Mouse (Mus musculus): Measurements from ENCODE around the gene Mepce. TPM values are rescaled to one million over a fixed set of nuclear protein-coding genes. Genes with fewer than 3 reads are reported as not detected.
A peak's percentile ranks its signal among the peaks of the same experiment; 100 is the strongest.

Mepce gene
- total and polyA plus RNA-seq, 3 experiments, result 58.7 to 74.2 TPM; not detected in 1

- TF ChIP-seq JUND (IDR thresholded peaks at IDR 0.05; ENCODE audit: low read depth, low read length), result no peak; the same call in 1 of the 2 replicates
- peak; percentile 53; the same call in 1 of the 2 replicates for TF ChIP-seq MYB (IDR thresholded peaks at IDR 0.05; ENCODE audit: low read depth, low read length)
- TF ChIP-seq TAL1 (IDR thresholded peaks at IDR 0.05; ENCODE audit: low read length), result peak; percentile 48
- no peak for TF ChIP-seq HCFC1 (IDR thresholded peaks at IDR 0.05; ENCODE audit: low read depth, low read length)
- TF ChIP-seq TBP (IDR thresholded peaks at IDR 0.05; ENCODE audit: low read depth, low read length), result no peak
- no peak for TF ChIP-seq GABPA (IDR thresholded peaks at IDR 0.05; ENCODE audit: low read depth, low read length)
- peak; percentile 59; the same call in 1 of the 2 replicates for TF ChIP-seq MAZ (IDR thresholded peaks at IDR 0.05; ENCODE audit: low read depth, low read length)
- no peak for TF ChIP-seq MAFK (IDR thresholded peaks at IDR 0.05; ENCODE audit: borderline replicate concordance, low read depth, low read length)
- TF ChIP-seq GATA1 (IDR thresholded peaks at IDR 0.05; ENCODE audit: low read depth, low read length), result peak; percentile 77
- no peak for TF ChIP-seq RAD21 (IDR thresholded peaks at IDR 0.05; ENCODE audit: low read depth, low read length)
- no peak for TF ChIP-seq POLR2AphosphoS2 (IDR thresholded peaks at IDR 0.05; ENCODE audit: low read length)
- TF ChIP-seq MEF2A (IDR thresholded peaks at IDR 0.05; ENCODE audit: extremely low read depth, insufficient replicate concordance, low read depth, low read length, poor library complexity, severe bottlenecking), result no peak
- peak; percentile 68 to 83 for TF ChIP-seq EP300 (IDR thresholded peaks at IDR 0.05; ENCODE audit: low read depth in 1 of 2, low read length in 2 of 2)
- TF ChIP-seq KAT2A (conservative IDR thresholded peaks at IDR 0.05; ENCODE audit: low read depth, low read length), result no peak
- no peak for TF ChIP-seq E2F4 (IDR thresholded peaks at IDR 0.05; ENCODE audit: borderline replicate concordance, low read depth, low read length)
Measured at GRCm38 (mm10) chr5:137772755-137773154, 14.7 kb downstream of the Mepce start (continued).

- Histone ChIP-seq H3K9ac (ENCODE audit: control insufficient read depth, low read depth, low read length, poor library complexity, severe bottlenecking) (no peak overlapping the region), H3K36me3 (ENCODE audit: control insufficient read depth in 1 of 2, insufficient read depth in 2 of 2, low read length in 2 of 2) (peaks cover 0 to 5% of the 10 kb centered on the region in 2 experiments; a peak in 2 of 4 replicates), H3K27ac (ENCODE audit: control insufficient read depth, low read depth, low read length) (no peak overlapping the region), H3K4me1 (ENCODE audit: control insufficient read depth in 1 of 2, insufficient read depth in 2 of 2, low read length in 2 of 2) (peaks cover 8 to 16% of the 10 kb centered on the region in 2 experiments), H3K79me2 (ENCODE audit: control insufficient read depth, insufficient read depth, low read length, poor library complexity) (no peaks in the 10 kb centered on the region), H3K27me3 (ENCODE audit: control insufficient read depth in 1 of 2, insufficient read depth in 2 of 2, low read length in 2 of 2) (no peaks in the 10 kb centered on the region), H3K9me3 (replicated peaks; ENCODE audit: insufficient read depth, low read length) (no peaks in the 10 kb centered on the region), H3K4me3 (ENCODE audit: control insufficient read depth in 1 of 2, insufficient read depth in 1 of 2, low read depth in 2 of 2, low read length in 2 of 2) (no peak overlapping the region)
- DNase-seq (ENCODE audit: low read depth, low spot score), result peak; percentile 82
- TF ChIP-seq GABPA (IDR thresholded peaks at IDR 0.05; ENCODE audit: low read depth, low read length), result no peak
- TF ChIP-seq SMC3 (IDR thresholded peaks at IDR 0.05; ENCODE audit: low read depth, low read length), result peak; percentile 30; the same call in 1 of the 2 replicates
- no peak for TF ChIP-seq USF1 (IDR thresholded peaks at IDR 0.05; ENCODE audit: low read depth, low read length)
- TF ChIP-seq CTCF (IDR thresholded peaks at IDR 0.05 in 2 of 3, conservative IDR thresholded peaks at IDR 0.05 in 1 of 3; ENCODE audit: control insufficient read depth in 1 of 3, insufficient read depth in 1 of 3, low read depth in 2 of 3, low read length in 3 of 3, poor library complexity in 1 of 3, severe bottlenecking in 1 of 3), result peak; percentile 51 to 97 (median 79)
- TF ChIP-seq RAD21 (IDR thresholded peaks at IDR 0.05; ENCODE audit: low read depth, low read length), result peak; percentile 43
Measured at GRCm38 (mm10) chr5:137770709-137771108, 16.7 kb downstream of the Mepce start.

- Histone ChIP-seq H3K27ac (ENCODE audit: control insufficient read depth, low read depth, low read length) (no peak overlapping the region), H3K79me2 (ENCODE audit: control insufficient read depth, insufficient read depth, low read length, poor library complexity) (no peaks in the 10 kb centered on the region), H3K4me1 (ENCODE audit: control insufficient read depth in 1 of 2, insufficient read depth in 2 of 2, low read length in 2 of 2) (peaks cover 5 to 14% of the 10 kb centered on the region in 2 experiments), H3K9me3 (replicated peaks; ENCODE audit: insufficient read depth, low read length) (no peaks in the 10 kb centered on the region), H3K36me3 (ENCODE audit: control insufficient read depth in 1 of 2, insufficient read depth in 2 of 2, low read length in 2 of 2) (peaks cover 0 to 4% of the 10 kb centered on the region in 2 experiments; a peak in 2 of 4 replicates), H3K27me3 (ENCODE audit: control insufficient read depth in 1 of 2, insufficient read depth in 2 of 2, low read length in 2 of 2) (no peaks in the 10 kb centered on the region), H3K4me3 (ENCODE audit: control insufficient read depth in 1 of 2, insufficient read depth in 1 of 2, low read depth in 2 of 2, low read length in 2 of 2) (no peak overlapping the region), H3K9ac (ENCODE audit: control insufficient read depth, low read depth, low read length, poor library complexity, severe bottlenecking) (no peak overlapping the region)
- DNase-seq (ENCODE audit: low read depth, low spot score), result no peak
- no peak for TF ChIP-seq CHD2 (IDR thresholded peaks at IDR 0.05; ENCODE audit: low read length)
- TF ChIP-seq MAX (IDR thresholded peaks at IDR 0.05; ENCODE audit: low read length), result no peak
- TF ChIP-seq ZKSCAN1 (IDR thresholded peaks at IDR 0.05; ENCODE audit: low read depth, low read length), result no peak
- no peak for TF ChIP-seq BHLHE40 (IDR thresholded peaks at IDR 0.05; ENCODE audit: borderline replicate concordance, low read depth, low read length)
- TF ChIP-seq CHD1 (IDR thresholded peaks at IDR 0.05; ENCODE audit: low read depth, low read length), result no peak
- no peak for TF ChIP-seq CTCF (IDR thresholded peaks at IDR 0.05 in 2 of 3, conservative IDR thresholded peaks at IDR 0.05 in 1 of 3; ENCODE audit: control insufficient read depth in 1 of 3, insufficient read depth in 1 of 3, low read depth in 2 of 3, low read length in 3 of 3, poor library complexity in 1 of 3, severe bottlenecking in 1 of 3)
- no peak for TF ChIP-seq GATA1 (IDR thresholded peaks at IDR 0.05; ENCODE audit: low read depth, low read length)
- TF ChIP-seq MAFK (IDR thresholded peaks at IDR 0.05; ENCODE audit: borderline replicate concordance, low read depth, low read length), result no peak
- TF ChIP-seq USF2 (IDR thresholded peaks at IDR 0.05; ENCODE audit: borderline replicate concordance in 1 of 2, insufficient read depth in 1 of 2, low read depth in 1 of 2, low read length in 2 of 2), result no peak
- no peak for TF ChIP-seq ZNF384 (IDR thresholded peaks at IDR 0.05; ENCODE audit: low read depth, low read length)
- TF ChIP-seq SMC3 (IDR thresholded peaks at IDR 0.05; ENCODE audit: low read depth, low read length), result no peak
- no peak for TF ChIP-seq NRF1 (IDR thresholded peaks at IDR 0.05; ENCODE audit: insufficient read depth, low read depth, low read length, poor library complexity, severe bottlenecking)
- no peak for TF ChIP-seq RAD21 (IDR thresholded peaks at IDR 0.05; ENCODE audit: low read depth, low read length)
- TF ChIP-seq NELFE (IDR thresholded peaks at IDR 0.05; ENCODE audit: low read depth, low read length), result no peak
- no peak for TF ChIP-seq UBTF (IDR thresholded peaks at IDR 0.05; ENCODE audit: borderline replicate concordance, insufficient read depth, low read depth, low read length)
Measured at GRCm38 (mm10) chr5:137768475-137768874, 19.0 kb downstream of the Mepce start.

Data from MEL (cell line).